Mouse (Mus musculus) mouse embryonic stem cell (cell line): Measurements from ENCODE around the gene Yipf3.

Source experiments
- in situ Hi-C, 2 experiments: fragments of 300-500 bp; cut with MboI; formaldehyde crosslinking; loops; 1 replicate in 1 of 2; 3 replicates in 1 of 2; pipeline ENCODE4 v1.14.3; 2019 to 2020; ENCODE audit warnings: low sequenced_read_pairs in 2 of 2, low pct_unique_long_range_greater_than_20kb in 1 of 2, mixed read lengths in 1 of 2; ENCODE audit not compliant: unreplicated experiment in 1 of 2

Yipf3 gene

GRCm38 (mm10) chr17:46247512-46248188 is at the start of gene Yipf3, which contains the start of gene Polr1c:
TSS of gene Yipf3 (plus strand) at chr17:46248080.
TSS of gene Polr1c (minus strand) at chr17:46248054.
- in situ Hi-C loops = loop anchor here (5.0 to 25.0 kb wide), 2 partner anchors 40 to 715 kb away; no protein-coding TSS in a partner anchor

- in situ Hi-C loops = loop anchor here (25.0 kb wide), 1 partner anchor 764 kb away; the partner anchor contains the start of gene Cdc5l (in 2 of the 2)
These were observed 46.7 kb upstream of the Yipf3 start for GRCm38 (mm10) chr17:46201151-46201550.

GRCm38 (mm10) chr17:46202421-46203071 is 45.3 kb upstream of the Yipf3 start, which contains the start of the genes Polh and Xpo5:
TSS of gene Polh (minus strand) at chr17:46202645.
TSS of gene Xpo5 (plus strand) at chr17:46202782.
- in situ Hi-C loops = loop anchor here (25.0 kb wide), 1 partner anchor 765 kb away; the partner anchor contains the start of gene Cdc5l (in 2 of the 2)

- in situ Hi-C loops = loop anchor here (25.0 kb wide), 1 partner anchor 766 kb away; the partner anchor contains the start of gene Cdc5l (in 2 of the 2)
These were observed 44.8 kb upstream of the Yipf3 start for GRCm38 (mm10) chr17:46203078-46203477.

- in situ Hi-C loops = loop anchor here (5.0 to 25.0 kb wide), 2 partner anchors 41 to 769 kb away; partner anchors contain the start of genes Cdc5l (in 2 of the 2), Polr1c (in 1 of the 2) and Yipf3 (in 1 of the 2)
These were observed 41.2 kb upstream of the Yipf3 start for GRCm38 (mm10) chr17:46206676-46207075.

GRCm38 (mm10) chr17:46210550-46210949 is 37.3 kb upstream of the Yipf3 start:
- in situ Hi-C loops = loop anchor here (25.0 kb wide), 1 partner anchor 773 kb away; the partner anchor contains the start of gene Cdc5l (in 2 of the 2)

- in situ Hi-C loops = loop anchor here (25.0 kb wide), 1 partner anchor 784 kb away; the partner anchor contains the start of gene Cdc5l (in 2 of the 2)
These were observed 26.3 kb upstream of the Yipf3 start for GRCm38 (mm10) chr17:46221601-46222000.

GRCm38 (mm10) chr17:46227576-46227975 is 20.3 kb upstream of the Yipf3 start:
- in situ Hi-C loops = loop anchor here in 1 of 2 experiments (25.0 kb wide), 1 partner anchor 735 kb away; no protein-coding TSS in a partner anchor

GRCm38 (mm10) chr17:46236067-46236466 is 11.8 kb upstream of the Yipf3 start:
- in situ Hi-C loops = loop anchor here in 1 of 2 experiments (25.0 kb wide), 1 partner anchor 726 kb away; no protein-coding TSS in a partner anchor

GRCm38 (mm10) chr17:46237079-46237478 is 10.8 kb upstream of the Yipf3 start:
- in situ Hi-C loops = loop anchor here in 1 of 2 experiments (25.0 kb wide), 1 partner anchor 725 kb away; no protein-coding TSS in a partner anchor

- in situ Hi-C loops = loop anchor here in 1 of 2 experiments (25.0 kb wide), 1 partner anchor 725 kb away; no protein-coding TSS in a partner anchor
These were observed 10.4 kb upstream of the Yipf3 start for GRCm38 (mm10) chr17:46237480-46237879.

GRCm38 (mm10) chr17:46239516-46240114 is 8.3 kb upstream of the Yipf3 start:
- in situ Hi-C loops = loop anchor here in 1 of 2 experiments (25.0 kb wide), 1 partner anchor 723 kb away; no protein-coding TSS in a partner anchor

- in situ Hi-C loops = loop anchor here in 1 of 2 experiments (25.0 kb wide), 1 partner anchor 721 kb away; no protein-coding TSS in a partner anchor
These were observed 6.4 kb upstream of the Yipf3 start for GRCm38 (mm10) chr17:46241471-46241870.

- in situ Hi-C loops = loop anchor here in 1 of 2 experiments (25.0 kb wide), 1 partner anchor 720 kb away; no protein-coding TSS in a partner anchor
These were observed 5.6 kb upstream of the Yipf3 start for GRCm38 (mm10) chr17:46242274-46242673.

- in situ Hi-C loops = loop anchor here in 1 of 2 experiments (25.0 kb wide), 1 partner anchor 719 kb away; no protein-coding TSS in a partner anchor
These were observed 4.9 kb upstream of the Yipf3 start for GRCm38 (mm10) chr17:46242993-46243392.

GRCm38 (mm10) chr17:46243624-46244023 is 4.3 kb upstream of the Yipf3 start:
- in situ Hi-C loops = loop anchor here in 1 of 2 experiments (25.0 kb wide), 1 partner anchor 719 kb away; no protein-coding TSS in a partner anchor

- in situ Hi-C loops = loop anchor here in 1 of 2 experiments (25.0 kb wide), 1 partner anchor 718 kb away; no protein-coding TSS in a partner anchor
These were observed 3.3 kb upstream of the Yipf3 start for GRCm38 (mm10) chr17:46244579-46244978.

GRCm38 (mm10) chr17:46248189-46248522 is 276 bp downstream of the Yipf3 start:
- in situ Hi-C loops = loop anchor here (5.0 to 25.0 kb wide), 2 partner anchors 41 to 714 kb away; no protein-coding TSS in a partner anchor
